Mouse (Mus musculus) neutrophil, adult 59 days (primary cell): ENCODE measurements around the gene Gabre. TPM values are rescaled to one million over a fixed set of nuclear protein-coding genes. Genes with fewer than 3 reads are reported as not detected.

Source experiments
- total RNA-seq, 2 experiments: library from RNA; stranded (reverse); gene quantifications; 1 replicate in 1 of 2; 2 replicates in 1 of 2; pipeline ENCODE4 v1.2.4; 2023

Gene Gabre
- total RNA-seq, result under 1 TPM in 1 of 2 experiments, not detected in 1; 0.82 TPM

GRCm38 (mm10) chrX:72274659-72275371, at the start of gene Gabre:
Gene Gabre, minus strand, starts transcription at chrX:72274803.

GRCm38 (mm10) chrX:72221717-72222116, 52.9 kb downstream of the Gabre start, which contains the start of gene Magea4:
Gene Magea4, plus strand, starts transcription at chrX:72222017.

Other genes with a start within 250 kb of the Gabre start
- not detected for gene Magea4, start 52.8 kb downstream of the Gabre start, total RNA-seq
- gene Magea10, start 112.1 kb upstream of the Gabre start, total RNA-seq, result not detected